Mouse (Mus musculus): ENCODE results near the gene Il31. TPM values are rescaled to one million over a fixed set of nuclear protein-coding genes. Genes with fewer than 3 reads are reported as not detected.

The Il31 gene
- polyA plus RNA-seq, 1 experiment from 2014 or later, result not detected

DNA sequence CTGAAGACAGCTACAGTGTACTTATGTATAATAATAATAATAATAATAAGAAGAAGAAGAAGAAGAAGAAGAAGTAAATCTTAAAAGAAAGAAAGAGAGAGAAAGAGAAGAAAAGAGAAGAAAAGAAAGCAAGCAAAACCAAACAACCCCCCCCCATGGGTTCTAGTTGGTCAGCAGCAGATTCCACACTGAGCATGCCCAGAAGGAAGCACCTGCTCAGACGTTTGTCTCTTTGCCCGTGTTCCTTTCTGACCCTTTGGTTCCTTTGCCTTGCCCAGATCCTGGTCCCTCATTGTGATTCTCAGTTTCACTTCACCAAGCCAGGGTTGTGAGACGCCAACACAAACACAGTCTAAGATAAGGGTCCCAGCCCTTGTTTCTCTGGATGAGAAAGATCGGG, 12.7 kb upstream of the Il31 start:
- ATAC-seq (replicated peaks; ENCODE audit: low FRiP score), result no peak
- WGBS, result 56% methylated on average over 4 of the region's 4 CpGs

DNA sequence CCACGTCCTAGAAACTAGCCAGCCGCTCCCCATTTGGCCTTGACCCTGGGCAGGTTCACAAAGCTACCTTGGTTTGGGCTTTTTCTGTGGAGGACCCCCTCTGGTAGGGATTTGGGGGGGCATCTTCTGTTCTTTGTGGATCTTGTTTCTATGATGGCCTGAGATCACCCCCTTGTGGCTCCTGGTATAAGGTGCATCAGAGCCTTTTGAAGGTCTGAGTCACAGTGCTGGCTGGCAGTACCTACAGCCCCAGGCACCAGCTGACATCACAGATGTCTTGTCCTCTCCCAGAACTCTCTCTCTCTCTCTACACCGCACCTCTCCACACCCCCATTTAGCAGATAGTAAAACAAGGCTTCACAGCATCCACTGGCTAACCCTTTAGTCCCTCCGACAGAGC, 10.4 kb upstream of the Il31 start:
- H3K27me3 ChIP-seq (replicated peaks; ENCODE audit: control insufficient read depth, insufficient read depth, low read length), result peaks cover 7% of the 10 kb centered on the region
- no peak overlapping the region for H3K27ac ChIP-seq (ENCODE audit: low read depth, low read length)
- ATAC-seq (replicated peaks; ENCODE audit: low FRiP score), result no peak
- no peak overlapping the region for H3K9ac ChIP-seq (ENCODE audit: low read depth, low read length)
- H3K9me3 ChIP-seq (ENCODE audit: control insufficient read depth, low read length), result no peaks in the 10 kb centered on the region
- H3K36me3 ChIP-seq (ENCODE audit: control insufficient read depth, insufficient read depth, low read length), result no peaks in the 10 kb centered on the region
- H3K4me2 ChIP-seq, result no peak overlapping the region
- no peak for DNase-seq (ENCODE audit: low spot score)
- peaks cover 6% of the 10 kb centered on the region for H3K4me1 ChIP-seq (replicated peaks; ENCODE audit: control insufficient read depth, insufficient read depth, low read length)
- WGBS, result 40% methylated on average over 4 of the region's 4 CpGs
- H3K4me3 ChIP-seq (ENCODE audit: low read depth, low read length), result no peak overlapping the region

More for the DNA sequence above, 12.7 kb upstream of the Il31 start:
- Histone ChIP-seq H3K9me3 (ENCODE audit: control insufficient read depth, low read length) (no peaks in the 10 kb centered on the region), H3K27me3 (replicated peaks; ENCODE audit: control insufficient read depth, insufficient read depth, low read length) (peaks cover 14% of the 10 kb centered on the region), H3K4me1 (replicated peaks; ENCODE audit: control insufficient read depth, insufficient read depth, low read length) (peaks cover 6% of the 10 kb centered on the region), H3K4me3 (ENCODE audit: low read depth, low read length) (no peak overlapping the region), H3K27ac (ENCODE audit: low read depth, low read length) (no peak overlapping the region), H3K4me2 (no peak overlapping the region), H3K36me3 (ENCODE audit: control insufficient read depth, insufficient read depth, low read length) (no peaks in the 10 kb centered on the region), H3K9ac (ENCODE audit: low read depth, low read length) (no peak overlapping the region)
- no peak for DNase-seq (ENCODE audit: low spot score)

- 62% methylated on average over 9 of the region's 9 CpGs for WGBS
- Histone ChIP-seq H3K4me2 (no peak overlapping the region), H3K27me3 (replicated peaks; ENCODE audit: control insufficient read depth, insufficient read depth, low read length) (peaks cover 6% of the 10 kb centered on the region; the same call in 1 of the 2 replicates), H3K36me3 (ENCODE audit: control insufficient read depth, insufficient read depth, low read length) (no peaks in the 10 kb centered on the region), H3K9me3 (ENCODE audit: control insufficient read depth, low read length) (no peaks in the 10 kb centered on the region), H3K27ac (ENCODE audit: low read depth, low read length) (no peak overlapping the region), H3K9ac (ENCODE audit: low read depth, low read length) (no peak overlapping the region), H3K4me1 (replicated peaks; ENCODE audit: control insufficient read depth, insufficient read depth, low read length) (peaks cover 4% of the 10 kb centered on the region; the same call in 1 of the 2 replicates), H3K4me3 (ENCODE audit: low read depth, low read length) (no peak overlapping the region)
- ATAC-seq (replicated peaks; ENCODE audit: low FRiP score), result no peak
- DNase-seq (ENCODE audit: low spot score), result no peak
These were observed 646 bp upstream of the Il31 start for GRCm38 (mm10) chr5:123489935-123490334.

GRCm38 (mm10) chr5:123487659-123488395, 1.5 kb downstream of the Il31 start:
- no peak for DNase-seq (ENCODE audit: low spot score)
- ATAC-seq (replicated peaks; ENCODE audit: low FRiP score), result no peak
- Histone ChIP-seq H3K9me3 (ENCODE audit: control insufficient read depth, low read length) (no peaks in the 10 kb centered on the region), H3K27ac (ENCODE audit: low read depth, low read length) (no peak overlapping the region), H3K36me3 (ENCODE audit: control insufficient read depth, insufficient read depth, low read length) (no peaks in the 10 kb centered on the region), H3K27me3 (replicated peaks; ENCODE audit: control insufficient read depth, insufficient read depth, low read length) (peaks cover 6% of the 10 kb centered on the region; the same call in 1 of the 2 replicates), H3K4me3 (ENCODE audit: low read depth, low read length) (no peak overlapping the region), H3K4me1 (replicated peaks; ENCODE audit: control insufficient read depth, insufficient read depth, low read length) (peaks cover 4% of the 10 kb centered on the region; the same call in 1 of the 2 replicates), H3K4me2 (no peak overlapping the region), H3K9ac (ENCODE audit: low read depth, low read length) (no peak overlapping the region)
- 60% methylated on average over 11 of the region's 11 CpGs for WGBS

GRCm38 (mm10) chr5:123473817-123474216, 15.5 kb downstream of the Il31 start:
- H3K4me1 ChIP-seq (replicated peaks; ENCODE audit: control insufficient read depth, insufficient read depth, low read length), result no peaks in the 10 kb centered on the region
- no peak for ATAC-seq (replicated peaks; ENCODE audit: low FRiP score)
- H3K36me3 ChIP-seq (ENCODE audit: control insufficient read depth, insufficient read depth, low read length), result no peaks in the 10 kb centered on the region
- H3K9me3 ChIP-seq (ENCODE audit: control insufficient read depth, low read length), result no peaks in the 10 kb centered on the region
- H3K27me3 ChIP-seq (replicated peaks; ENCODE audit: control insufficient read depth, insufficient read depth, low read length), result no peaks in the 10 kb centered on the region
- WGBS, result 85% methylated on average over 5 of the region's 5 CpGs
- no peak overlapping the region for H3K4me3 ChIP-seq (ENCODE audit: low read depth, low read length)
- H3K9ac ChIP-seq (ENCODE audit: low read depth, low read length), result no peak overlapping the region
- H3K27ac ChIP-seq (ENCODE audit: low read depth, low read length), result no peak overlapping the region
- DNase-seq (ENCODE audit: low spot score), result no peak
- no peak overlapping the region for H3K4me2 ChIP-seq

- Histone ChIP-seq H3K36me3 (ENCODE audit: control insufficient read depth, insufficient read depth, low read length) (no peaks in the 10 kb centered on the region), H3K9ac (ENCODE audit: low read depth, low read length) (0 out of 2 replicates have a peak overlapping the region, but pooled peaks have one; percentile 12), H3K27me3 (replicated peaks; ENCODE audit: control insufficient read depth, insufficient read depth, low read length) (no peaks in the 10 kb centered on the region), H3K27ac (ENCODE audit: low read depth, low read length) (no peak overlapping the region), H3K9me3 (ENCODE audit: control insufficient read depth, low read length) (no peaks in the 10 kb centered on the region), H3K4me1 (replicated peaks; ENCODE audit: control insufficient read depth, insufficient read depth, low read length) (no peaks in the 10 kb centered on the region), H3K4me3 (ENCODE audit: low read depth, low read length) (peak overlapping the region; percentile 22; the same call in 1 of the 2 replicates), H3K4me2 (peak overlapping the region; percentile 40)
- DNase-seq (ENCODE audit: low spot score) (no peak), ATAC-seq (replicated peaks; ENCODE audit: low FRiP score) (no peak)
- 5% methylated on average over 10 of the region's 10 CpGs for WGBS
These were observed 18.4 kb downstream of the Il31 start for GRCm38 (mm10) chr5:123470784-123471400.

DNA sequence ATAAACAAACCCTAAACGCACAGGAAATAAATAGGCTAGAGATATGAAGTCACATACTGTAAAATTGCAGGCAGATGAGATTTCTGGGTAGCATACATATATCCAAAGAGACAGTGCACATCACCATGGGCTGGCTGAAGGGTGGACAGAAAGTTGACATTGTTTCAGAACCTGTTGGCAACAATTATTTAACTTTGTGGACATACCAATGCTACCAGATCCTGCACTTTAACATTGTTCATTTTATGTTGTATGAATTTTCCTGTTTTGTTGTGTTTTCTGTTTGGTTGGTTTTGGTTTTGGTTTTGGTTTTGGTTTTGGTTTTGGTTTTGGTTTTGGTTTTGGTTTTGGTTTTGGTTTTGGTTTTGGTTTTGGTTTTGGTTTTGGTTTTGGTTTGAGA, 24.7 kb downstream of the Il31 start:
- no peak overlapping the region for H3K27ac ChIP-seq (ENCODE audit: low read depth, low read length)
- no peaks in the 10 kb centered on the region for H3K4me1 ChIP-seq (replicated peaks; ENCODE audit: control insufficient read depth, insufficient read depth, low read length)
- no peaks in the 10 kb centered on the region for H3K36me3 ChIP-seq (ENCODE audit: control insufficient read depth, insufficient read depth, low read length)
- no peaks in the 10 kb centered on the region for H3K27me3 ChIP-seq (replicated peaks; ENCODE audit: control insufficient read depth, insufficient read depth, low read length)
- ATAC-seq (replicated peaks; ENCODE audit: low FRiP score) (no peak), DNase-seq (ENCODE audit: low spot score) (no peak)
- no peak overlapping the region for H3K4me2 ChIP-seq
- no peaks in the 10 kb centered on the region for H3K9me3 ChIP-seq (ENCODE audit: control insufficient read depth, low read length)
- H3K9ac ChIP-seq (ENCODE audit: low read depth, low read length), result no peak overlapping the region
- 90% methylated on average over 1 of the region's 1 CpGs for WGBS
- H3K4me3 ChIP-seq (ENCODE audit: low read depth, low read length), result no peak overlapping the region

DNA sequence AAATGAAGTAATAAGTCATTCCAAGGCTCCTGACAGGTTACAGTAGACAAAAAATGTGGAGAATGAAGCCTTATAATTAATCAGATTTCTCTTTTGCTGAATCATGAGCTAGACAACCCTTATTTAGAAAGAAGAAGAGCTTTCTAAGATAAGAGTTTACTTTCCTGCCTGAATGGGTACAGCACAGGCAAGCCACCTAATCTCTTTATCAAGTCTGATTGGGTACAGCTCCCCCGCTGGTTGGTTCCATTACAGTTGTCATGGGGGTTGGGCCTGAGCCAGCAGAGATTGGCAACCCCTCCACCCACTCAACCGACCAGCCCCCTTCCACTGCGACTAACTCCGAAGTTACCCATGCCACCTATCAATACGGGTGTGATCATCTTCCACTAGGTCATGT, 27.9 kb downstream of the Il31 start:
- Histone ChIP-seq H3K4me1 (replicated peaks; ENCODE audit: control insufficient read depth, insufficient read depth, low read length) (no peaks in the 10 kb centered on the region), H3K27me3 (replicated peaks; ENCODE audit: control insufficient read depth, insufficient read depth, low read length) (no peaks in the 10 kb centered on the region), H3K4me2 (no peak overlapping the region), H3K9ac (ENCODE audit: low read depth, low read length) (no peak overlapping the region), H3K4me3 (ENCODE audit: low read depth, low read length) (no peak overlapping the region), H3K9me3 (ENCODE audit: control insufficient read depth, low read length) (no peaks in the 10 kb centered on the region), H3K36me3 (ENCODE audit: control insufficient read depth, insufficient read depth, low read length) (no peaks in the 10 kb centered on the region), H3K27ac (ENCODE audit: low read depth, low read length) (no peak overlapping the region)
- ATAC-seq (replicated peaks; ENCODE audit: low FRiP score), result no peak
- WGBS, result 41% methylated on average over 5 of the region's 5 CpGs
- DNase-seq (ENCODE audit: low spot score), result no peak

DNA sequence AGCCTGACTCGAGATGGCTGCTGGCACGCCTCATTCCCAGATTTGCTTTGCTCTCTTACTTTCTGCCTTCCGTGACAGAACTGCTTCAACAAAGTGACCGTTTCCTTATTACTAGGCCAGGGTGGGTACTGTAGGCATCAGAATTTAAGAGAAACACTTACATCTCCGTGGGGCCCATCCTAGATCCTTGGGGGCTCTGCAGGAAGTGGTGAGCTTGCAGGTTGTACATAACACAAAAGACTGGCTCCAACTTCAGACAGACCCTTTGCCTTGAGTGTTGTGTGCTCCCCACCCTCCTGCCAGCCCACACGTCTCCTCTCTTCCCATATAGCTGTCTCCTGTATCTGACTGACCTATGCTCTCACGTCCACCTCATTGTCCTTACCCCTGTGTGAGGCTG, 37.4 kb downstream of the Il31 start:
- no peak overlapping the region for H3K27ac ChIP-seq (ENCODE audit: low read depth, low read length)
- no peaks in the 10 kb centered on the region for H3K4me1 ChIP-seq (replicated peaks; ENCODE audit: control insufficient read depth, insufficient read depth, low read length)
- DNase-seq (ENCODE audit: low spot score) (no peak), ATAC-seq (replicated peaks; ENCODE audit: low FRiP score) (no peak)
- no peak overlapping the region for H3K4me3 ChIP-seq (ENCODE audit: low read depth, low read length)
- H3K27me3 ChIP-seq (replicated peaks; ENCODE audit: control insufficient read depth, insufficient read depth, low read length), result no peaks in the 10 kb centered on the region
- H3K9me3 ChIP-seq (ENCODE audit: control insufficient read depth, low read length), result no peaks in the 10 kb centered on the region
- no peak overlapping the region for H3K4me2 ChIP-seq
- 84% methylated on average over 7 of the region's 7 CpGs for WGBS
- H3K36me3 ChIP-seq (ENCODE audit: control insufficient read depth, insufficient read depth, low read length), result peaks cover 16% of the 10 kb centered on the region; the same call in 1 of the 2 replicates
- no peak overlapping the region for H3K9ac ChIP-seq (ENCODE audit: low read depth, low read length)

Data from liver, embryonic 11.5 days (tissue).